Mouse (Mus musculus) thymus, adult 2 months (tissue): ENCODE measurements around the gene Fam189a1. TPM values are rescaled to one million over a fixed set of nuclear protein-coding genes. Genes with fewer than 3 reads are reported as not detected.

Experiments
- DNase-seq: peaks from one replicate; pipeline ENCODE4 v3.0.0; 2021
- H3K27ac ChIP-seq: fragments of 200-500 bp; 2 replicates; pipeline ENCODE4 v1.5.1; 2012; ENCODE audit warnings: low read length, control low read depth; ENCODE audit not compliant: control insufficient read depth, insufficient read depth
- H3K27me3 ChIP-seq: fragments of 200-500 bp; 2 replicates; pipeline ENCODE4 v1.6.1; 2012; ENCODE audit warnings: mild to moderate bottlenecking, low read length, moderate library complexity, mixed read lengths; ENCODE audit not compliant: control insufficient read depth, insufficient read depth
- H3K36me3 ChIP-seq: fragments of 200-500 bp; 2 replicates; pipeline ENCODE4 v1.6.1; 2012; ENCODE audit warnings: mild to moderate bottlenecking, low read length, moderate library complexity; ENCODE audit not compliant: control insufficient read depth, insufficient read depth
- H3K4me1 ChIP-seq: fragments of 200-500 bp; replicated peaks from 2 replicates; pipeline ENCODE4 v1.6.1; 2012; ENCODE audit warnings: low read length; ENCODE audit not compliant: control insufficient read depth, insufficient read depth
- H3K4me3 ChIP-seq: fragments of 200-500 bp; 2 replicates; pipeline ENCODE4 v1.5.1; 2012; ENCODE audit warnings: mild to moderate bottlenecking, low read length, control low read depth, moderate library complexity; ENCODE audit not compliant: control insufficient read depth, insufficient read depth
- CTCF ChIP-seq: fragments of 200-500 bp; IDR thresholded peaks from 2 replicates; pipeline ENCODE4 v1.5.1; 2012; ENCODE audit warnings: mild to moderate bottlenecking, control low read depth, low read length, moderate library complexity, borderline replicate concordance; ENCODE audit not compliant: control insufficient read depth, poor library complexity, insufficient read depth; ENCODE audit errors: extremely low read depth
- POLR2A ChIP-seq: fragments of 200-500 bp; IDR thresholded peaks from 2 replicates; pipeline ENCODE4 v1.6.1; 2012; ENCODE audit warnings: mild to moderate bottlenecking, low read length, control low read depth, moderate library complexity; ENCODE audit not compliant: control insufficient read depth, poor library complexity, insufficient read depth; ENCODE audit errors: extremely low read depth
- WGBS: fragments of 180-500 bp; shearing (Covaris S2); methylation state at CpG from one replicate; pipeline ENCODE4 v1.1.7; 2018; 5-methylcytosine and 5-hydroxymethylcytosine counted together
- polyA plus RNA-seq: library from polyadenylated mRNA; depleted of rRNA; stranded (reverse); fragments of >200 nt; gene quantifications from 2 replicates; pipeline ENCODE4 v1.2.3, GENCODE M21; 2012

Fam189a1 gene
- polyA plus RNA-seq, 1 experiment = 1.9 TPM

GRCm38 (mm10) chr7:64999718-65000214, 156.6 kb downstream of the Fam189a1 start:
- TF ChIP-seq POLR2A (no peak), CTCF (no peak)
- WGBS = 94% methylated on average over 4 of the region's 4 CpGs
- no peaks in the 10 kb centered on the region for H3K36me3 ChIP-seq
- DNase-seq = no peak
- no peak overlapping the region for H3K27ac ChIP-seq
- no peaks in the 10 kb centered on the region for H3K4me1 ChIP-seq
- no peaks in the 10 kb centered on the region for H3K27me3 ChIP-seq
- H3K4me3 ChIP-seq = no peak overlapping the region

- TF ChIP-seq POLR2A = no peak
- no peaks in the 10 kb centered on the region for H3K27me3 ChIP-seq
- H3K27ac ChIP-seq = no peak overlapping the region
- WGBS = 97% methylated on average over 5 of the region's 5 CpGs
- no peaks in the 10 kb centered on the region for H3K36me3 ChIP-seq
- no peak for DNase-seq
- H3K4me3 ChIP-seq = no peak overlapping the region
- no peaks in the 10 kb centered on the region for H3K4me1 ChIP-seq
Observed at GRCm38 (mm10) chr7:64997743-64998142, 158.6 kb downstream of the Fam189a1 start.

GRCm38 (mm10) chr7:64995946-64996444, 160.4 kb downstream of the Fam189a1 start:
- DNase-seq = no peak
- 94% methylated on average over 8 of the region's 8 CpGs for WGBS
- no peaks in the 10 kb centered on the region for H3K36me3 ChIP-seq
- TF ChIP-seq CTCF = no peak
- no peak for TF ChIP-seq POLR2A
- no peak overlapping the region for H3K27ac ChIP-seq
- no peaks in the 10 kb centered on the region for H3K4me1 ChIP-seq
- no peaks in the 10 kb centered on the region for H3K27me3 ChIP-seq
- H3K4me3 ChIP-seq = no peak overlapping the region

GRCm38 (mm10) chr7:64989406-64989805, 167.0 kb downstream of the Fam189a1 start:
- 74% methylated on average over 4 of the region's 4 CpGs for WGBS
- no peak overlapping the region for H3K27ac ChIP-seq
- H3K4me3 ChIP-seq = no peak overlapping the region
- TF ChIP-seq CTCF (no peak), POLR2A (no peak)
- no peak for DNase-seq
- H3K27me3 ChIP-seq = no peaks in the 10 kb centered on the region
- H3K4me1 ChIP-seq = no peaks in the 10 kb centered on the region
- no peaks in the 10 kb centered on the region for H3K36me3 ChIP-seq

GRCm38 (mm10) chr7:64988015-64988414, 168.4 kb downstream of the Fam189a1 start:
- 34% methylated on average over 2 of the region's 2 CpGs for WGBS
- no peak for DNase-seq
- H3K27ac ChIP-seq = no peak overlapping the region

GRCm38 (mm10) chr7:64984468-64985120, 171.8 kb downstream of the Fam189a1 start:
- no peak overlapping the region for H3K27ac ChIP-seq
- no peaks in the 10 kb centered on the region for H3K4me1 ChIP-seq
- H3K36me3 ChIP-seq = no peaks in the 10 kb centered on the region
- no peak for DNase-seq
- TF ChIP-seq POLR2A (no peak), CTCF (no peak)
- 71% methylated on average over 22 of the region's 22 CpGs for WGBS
- H3K27me3 ChIP-seq = no peaks in the 10 kb centered on the region
- H3K4me3 ChIP-seq = no peak overlapping the region

More at GRCm38 (mm10) chr7:64988015-64988414, 168.4 kb downstream of the Fam189a1 start:
- Histone ChIP-seq H3K36me3 (no peaks in the 10 kb centered on the region), H3K27me3 (no peaks in the 10 kb centered on the region), H3K4me1 (no peaks in the 10 kb centered on the region), H3K4me3 (no peak overlapping the region)
- no peak for TF ChIP-seq POLR2A
- no peak for TF ChIP-seq CTCF

GRCm38 (mm10) chr7:64981511-64982235, 174.7 kb downstream of the Fam189a1 start:
- H3K4me1 ChIP-seq = no peaks in the 10 kb centered on the region
- no peaks in the 10 kb centered on the region for H3K36me3 ChIP-seq
- DNase-seq = no peak
- no peak overlapping the region for H3K4me3 ChIP-seq
- H3K27me3 ChIP-seq = no peaks in the 10 kb centered on the region
- 76% methylated on average over 2 of the region's 2 CpGs for WGBS
- H3K27ac ChIP-seq = no peak overlapping the region
- TF ChIP-seq POLR2A (no peak), CTCF (no peak)
